Mouse (Mus musculus): ENCODE results near the gene Gm21440. TPM values are rescaled to one million over a fixed set of nuclear protein-coding genes. Genes with fewer than 3 reads are reported as not detected.
"Not testable (repeated sequence)": the region's sequence is repeated elsewhere in the genome, so short reads cannot be mapped to it uniquely, and the experiment has no call there.

Gm21440 gene
- not detected in 2 replicates for polyA plus RNA-seq (2012; rRNA removed)

DNA sequence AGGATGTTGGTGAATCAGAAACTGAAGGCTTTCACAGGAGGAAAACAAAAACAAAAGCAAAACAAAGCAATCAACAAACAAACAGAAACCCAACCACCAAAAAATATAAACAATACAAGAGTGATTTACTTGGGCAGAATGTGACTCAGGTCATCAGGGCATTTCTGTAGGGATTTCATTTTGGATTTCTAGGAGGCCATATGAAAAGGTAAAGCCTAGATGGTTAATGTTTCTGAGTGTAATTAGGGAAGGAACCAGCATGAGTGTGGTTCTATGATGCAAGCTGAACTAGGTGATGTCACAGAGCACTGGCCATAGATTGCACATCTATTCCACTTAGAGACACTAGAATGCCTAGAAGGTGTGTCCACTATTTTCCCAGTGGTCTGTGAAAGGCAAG lies at the start of gene Gm21440, which contains the start of gene Gm21454:
TSS of gene Gm21440 (plus strand) at position 301 of the 400 bp plus-strand sequence.
TSS of gene Gm21454 (plus strand) at position 352 of the 400 bp plus-strand sequence.
- not testable (repeated sequence) for H3K4me1 ChIP-seq (ENCODE audit: control insufficient read depth, insufficient read depth, low read length); H3K4me3 ChIP-seq (replicated peaks; ENCODE audit: extremely low read depth, low read depth, low read length); DNase-seq

DNA sequence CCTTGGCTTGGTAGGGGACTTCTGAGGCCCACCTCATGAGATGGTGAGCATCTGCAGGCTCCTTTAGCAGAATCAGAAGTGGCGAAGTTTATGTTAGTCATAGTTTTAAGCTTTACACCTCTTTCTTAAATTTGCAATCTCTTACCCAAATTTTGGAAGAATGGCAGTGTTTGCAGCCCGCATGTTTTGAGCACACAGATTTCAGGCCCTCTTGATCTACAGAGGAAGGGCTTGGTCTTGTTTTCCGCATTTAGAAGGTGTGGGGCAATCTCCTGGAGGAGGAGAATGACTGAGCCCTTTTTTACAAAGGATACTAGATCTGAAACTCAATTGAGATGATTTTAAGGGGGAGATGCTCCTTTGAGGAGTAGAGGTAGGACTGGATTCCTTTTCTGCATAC lies 28.4 kb upstream of the Gm21440 start, which contains the start of gene Gm21828:
TSS of gene Gm21828 (minus strand) at position 101 of the 400 bp plus-strand sequence.
- not testable (repeated sequence) for H3K4me1 ChIP-seq (ENCODE audit: control insufficient read depth, insufficient read depth, low read length); DNase-seq; H3K4me3 ChIP-seq (replicated peaks; ENCODE audit: extremely low read depth, low read depth, low read length)
- no CpG with 5 or more reads among the region's 3 CpGs for WGBS

Other genes with a start within 250 kb of the Gm21440 start
- not detected in 2 replicates for gene Gm20807, start 209.5 kb upstream of the Gm21440 start, polyA plus RNA-seq (2012; rRNA removed)
- not detected in 2 replicates for gene Gm21891, start 118.9 kb upstream of the Gm21440 start, polyA plus RNA-seq (2012; rRNA removed)
- gene Gm21425, start 90.4 kb upstream of the Gm21440 start, polyA plus RNA-seq (2012; rRNA removed), result not detected in 2 replicates
- not detected in 2 replicates for gene Gm21828, start 28.5 kb upstream of the Gm21440 start, polyA plus RNA-seq (2012; rRNA removed)
- gene Gm21454, start 51 bp downstream of the Gm21440 start, polyA plus RNA-seq (2012; rRNA removed), result not detected in 2 replicates
- gene Gm21725, start 96.7 kb downstream of the Gm21440 start, polyA plus RNA-seq (2012; rRNA removed), result not detected in 2 replicates
- not detected in 2 replicates for gene Gm21866, start 213.2 kb downstream of the Gm21440 start, polyA plus RNA-seq (2012; rRNA removed)
- not detected in 2 replicates for gene Gm20773, start 241.6 kb downstream of the Gm21440 start, polyA plus RNA-seq (2012; rRNA removed)